Mouse (Mus musculus): ENCODE measurements around the gene Dennd1b.

DNA sequence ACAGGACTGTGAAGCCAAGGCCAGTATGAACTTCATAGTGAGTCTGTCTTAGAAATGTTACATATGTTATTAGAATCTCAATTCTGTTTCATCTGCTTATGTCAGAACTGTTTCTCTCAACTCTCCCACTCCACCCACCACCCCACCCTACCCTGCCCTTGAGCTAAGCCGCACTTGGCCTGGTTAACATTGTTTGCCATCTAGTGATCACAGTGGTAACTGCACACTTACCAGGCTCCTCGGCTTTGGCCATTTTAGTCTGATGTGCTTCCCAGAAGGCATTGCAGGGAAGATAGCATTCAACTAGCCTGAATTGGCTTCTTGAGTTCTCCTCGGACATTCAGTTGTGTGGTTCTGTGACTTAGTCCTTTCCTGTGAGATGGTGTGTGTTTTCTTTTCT, 198.4 kb downstream of the Dennd1b start:
- TF ChIP-seq CTCF (IDR thresholded peaks at IDR 0.05; ENCODE audit: control insufficient read depth, insufficient read depth, insufficient read length) (no peak), USF1 (IDR thresholded peaks at IDR 0.05; ENCODE audit: low read depth) (no peak), MYOG (IDR thresholded peaks at IDR 0.05; ENCODE audit: control insufficient read depth, extremely low read depth, insufficient read length) (no peak), MAX (IDR thresholded peaks at IDR 0.05) (no peak), MYOD1 (IDR thresholded peaks at IDR 0.05; ENCODE audit: control insufficient read depth, insufficient read length, low read depth) (no peak)
